Mouse (Mus musculus) midbrain, embryonic 14.5 days (tissue): ENCODE measurements around the gene Gm7247. TPM values are rescaled to one million over a fixed set of nuclear protein-coding genes. Genes with fewer than 3 reads are reported as not detected.

Experiments used
- ATAC-seq: fragments of 200-750 bp; cut with Nextera tagmentation; 2 replicates; pipeline ENCODE4 v1.8.0; 2017; ENCODE audit warnings: moderate number of reproducible peaks, moderate library complexity; ENCODE audit not compliant: low FRiP score, low TSS enrichment
- DNase-seq: peaks from one replicate; pipeline ENCODE4 v3.0.0-alpha.2; 2015
- H3K27ac ChIP-seq: fragments of 300-500 bp; sonication (generic); replicated peaks from 2 replicates; pipeline ENCODE4 v1.5.1; 2014; ENCODE audit warnings: mild to moderate bottlenecking, low read depth, low read length, moderate library complexity
- H3K27me3 ChIP-seq: fragments of 300-500 bp; sonication (generic); 2 replicates; pipeline ENCODE4 v1.6.1; 2014; ENCODE audit warnings: low read length, control low read depth, mixed read lengths; ENCODE audit not compliant: control insufficient read depth, insufficient read depth
- H3K36me3 ChIP-seq: fragments of 300-500 bp; sonication (generic); 2 replicates; pipeline ENCODE4 v1.6.1; 2014; ENCODE audit warnings: low read length, control low read depth; ENCODE audit not compliant: control insufficient read depth, insufficient read depth
- H3K4me1 ChIP-seq: fragments of 300-500 bp; sonication (generic); 2 replicates; pipeline ENCODE4 v1.6.1; 2014; ENCODE audit warnings: mild to moderate bottlenecking, antibody characterized with exemption, low read length, control low read depth; ENCODE audit not compliant: control insufficient read depth, insufficient read depth
- H3K4me2 ChIP-seq: fragments of 300-500 bp; sonication (generic); 2 replicates; pipeline ENCODE4 v1.6.1; 2014; ENCODE audit warnings: mild to moderate bottlenecking, low read length, moderate library complexity
- H3K4me3 ChIP-seq: fragments of 300-500 bp; sonication (generic); replicated peaks from 2 replicates; pipeline ENCODE4 v1.5.1; 2014; ENCODE audit warnings: low read depth, low read length
- H3K9ac ChIP-seq: fragments of 300-500 bp; sonication (generic); replicated peaks from 2 replicates; pipeline ENCODE4 v1.6.1; 2014; ENCODE audit warnings: mild to moderate bottlenecking, low read length, moderate library complexity
- H3K9me3 ChIP-seq: fragments of 300-500 bp; sonication (generic); 2 replicates; pipeline ENCODE4 v1.6.1; 2016; ENCODE audit warnings: low read length, control low read depth, mixed read lengths; ENCODE audit not compliant: control insufficient read depth
- WGBS: fragments of 180-500 bp; shearing (Covaris S2); extraction: QIAGEN DNeasy Blood & Tissue Kit; methylation state at CpG from one replicate; pipeline ENCODE4 v1.1.7; 2014; 5-methylcytosine and 5-hydroxymethylcytosine counted together
- polyA plus RNA-seq: library from polyadenylated mRNA; unstranded; fragments of >200 nt; fragmentation: Nextera tagmentation; extraction: Ambion mirVana; gene quantifications from 2 replicates; pipeline ENCODE4 v1.2.1, GENCODE M21; 2014

The Gm7247 gene
- polyA plus RNA-seq = not detected in 2 replicates

GRCm38 (mm10) chr14:51361456-51361855 lies at the start of gene Gm7247:
Gene Gm7247, plus strand, starts transcription at chr14:51361756.
- no peaks in the 10 kb centered on the region for H3K27me3 ChIP-seq
- DNase-seq (no peak), ATAC-seq (no peak)
- H3K4me2 ChIP-seq = no peak within 1 kb of the TSS
- no peaks in the 10 kb centered on the region for H3K4me1 ChIP-seq
- 89% methylated on average over 1 of the region's 1 CpGs for WGBS
- no peaks in the 10 kb centered on the region for H3K9me3 ChIP-seq
- no peak within 1 kb of the TSS for H3K27ac ChIP-seq
- H3K36me3 ChIP-seq = no peaks in the 10 kb centered on the region
- H3K9ac ChIP-seq = no peak within 1 kb of the TSS
- H3K4me3 ChIP-seq = no peak within 1 kb of the TSS

- H3K4me1 ChIP-seq = no peaks in the 10 kb centered on the region
- no peak overlapping the region for H3K4me2 ChIP-seq
- no peaks in the 10 kb centered on the region for H3K9me3 ChIP-seq
- H3K27me3 ChIP-seq = no peaks in the 10 kb centered on the region
- H3K9ac ChIP-seq = no peak overlapping the region
- no peak overlapping the region for H3K4me3 ChIP-seq
- DNase-seq (no peak), ATAC-seq (no peak)
- H3K27ac ChIP-seq = no peak overlapping the region
- H3K36me3 ChIP-seq = no peaks in the 10 kb centered on the region
- WGBS = 42% methylated on average over 1 of the region's 1 CpGs
These were observed 37.6 kb upstream of the Gm7247 start for GRCm38 (mm10) chr14:51324001-51324400.

- Histone ChIP-seq H3K4me2 (no peak overlapping the region), H3K4me1 (no peaks in the 10 kb centered on the region), H3K27me3 (no peaks in the 10 kb centered on the region), H3K4me3 (no peak overlapping the region), H3K9me3 (no peaks in the 10 kb centered on the region), H3K36me3 (no peaks in the 10 kb centered on the region), H3K27ac (no peak overlapping the region), H3K9ac (no peak overlapping the region)
- DNase-seq = no peak
- ATAC-seq = no peak
These were observed 15.5 kb upstream of the Gm7247 start for GRCm38 (mm10) chr14:51346027-51346426.

GRCm38 (mm10) chr14:51358111-51358982 lies 3.2 kb upstream of the Gm7247 start:
- peak; percentile 76; the same call in 1 of the 2 replicates for ATAC-seq
- no peaks in the 10 kb centered on the region for H3K9me3 ChIP-seq
- no peaks in the 10 kb centered on the region for H3K36me3 ChIP-seq
- no peaks in the 10 kb centered on the region for H3K4me1 ChIP-seq
- H3K4me3 ChIP-seq = peak overlapping the region; percentile 50
- H3K9ac ChIP-seq = peak overlapping the region; percentile 66
- WGBS = 4% methylated on average over 75 of the region's 75 CpGs
- H3K4me2 ChIP-seq = peak overlapping the region; percentile 73
- peak; percentile 78 for DNase-seq
- no peaks in the 10 kb centered on the region for H3K27me3 ChIP-seq
- H3K27ac ChIP-seq = no peak overlapping the region

- no peak overlapping the region for H3K4me3 ChIP-seq
- H3K36me3 ChIP-seq = no peaks in the 10 kb centered on the region
- WGBS = 94% methylated on average over 20 of the region's 20 CpGs
- H3K9ac ChIP-seq = no peak overlapping the region
- no peaks in the 10 kb centered on the region for H3K4me1 ChIP-seq
- no peak overlapping the region for H3K27ac ChIP-seq
- H3K27me3 ChIP-seq = no peaks in the 10 kb centered on the region
- ATAC-seq (no peak), DNase-seq (no peak)
- H3K9me3 ChIP-seq = 0 out of 2 replicates have a peak, but pooled peaks cover 9% of the 10 kb centered on the region
- H3K4me2 ChIP-seq = no peak overlapping the region
These were observed 21.2 kb downstream of the Gm7247 start for GRCm38 (mm10) chr14:51382805-51383204.

- DNase-seq (peak; percentile 38), ATAC-seq (0 out of 2 replicates have a peak, but pooled peaks have one; percentile 7)
- Histone ChIP-seq H3K36me3 (no peaks in the 10 kb centered on the region), H3K9ac (no peak overlapping the region), H3K9me3 (0 out of 2 replicates have a peak, but pooled peaks cover 9% of the 10 kb centered on the region), H3K4me3 (no peak overlapping the region), H3K27me3 (no peaks in the 10 kb centered on the region), H3K4me1 (no peaks in the 10 kb centered on the region), H3K4me2 (no peak overlapping the region), H3K27ac (no peak overlapping the region)
- 96% methylated on average over 10 of the region's 10 CpGs for WGBS
These were observed 22.8 kb downstream of the Gm7247 start for GRCm38 (mm10) chr14:51384351-51384750.

- peak; percentile 65 for DNase-seq
- peak; percentile 82 for ATAC-seq
- 66% methylated on average over 4 of the region's 4 CpGs for WGBS
- Histone ChIP-seq H3K4me3 (no peak overlapping the region), H3K27me3 (no peaks in the 10 kb centered on the region), H3K36me3 (no peaks in the 10 kb centered on the region), H3K9me3 (0 out of 2 replicates have a peak, but pooled peaks cover 9% of the 10 kb centered on the region), H3K4me2 (no peak overlapping the region), H3K4me1 (no peaks in the 10 kb centered on the region), H3K9ac (no peak overlapping the region), H3K27ac (no peak overlapping the region)
These were observed 24.2 kb downstream of the Gm7247 start for GRCm38 (mm10) chr14:51385741-51386140.

- H3K27ac ChIP-seq = no peak overlapping the region
- WGBS = 97% methylated on average over 8 of the region's 8 CpGs
- no peaks in the 10 kb centered on the region for H3K36me3 ChIP-seq
- ATAC-seq = no peak
- peak; percentile 8 for DNase-seq
- no peak overlapping the region for H3K9ac ChIP-seq
- no peaks in the 10 kb centered on the region for H3K4me1 ChIP-seq
- 0 out of 2 replicates have a peak, but pooled peaks cover 8% of the 10 kb centered on the region for H3K9me3 ChIP-seq
- H3K4me3 ChIP-seq = no peak overlapping the region
- H3K27me3 ChIP-seq = no peaks in the 10 kb centered on the region
- H3K4me2 ChIP-seq = no peak overlapping the region
These were observed 26.2 kb downstream of the Gm7247 start for GRCm38 (mm10) chr14:51387768-51388167.

GRCm38 (mm10) chr14:51388222-51388621 lies 26.7 kb downstream of the Gm7247 start:
- Histone ChIP-seq H3K4me3 (no peak overlapping the region), H3K27me3 (no peaks in the 10 kb centered on the region), H3K4me1 (no peaks in the 10 kb centered on the region), H3K27ac (no peak overlapping the region), H3K4me2 (no peak overlapping the region), H3K36me3 (no peaks in the 10 kb centered on the region), H3K9ac (no peak overlapping the region), H3K9me3 (0 out of 2 replicates have a peak, but pooled peaks cover 3% of the 10 kb centered on the region)
- DNase-seq (peak; percentile 15), ATAC-seq (no peak)
- 96% methylated on average over 9 of the region's 9 CpGs for WGBS
